Comparison of ENCODE assay signal across 8 mouse cellular contexts in the genomic region with DNA sequence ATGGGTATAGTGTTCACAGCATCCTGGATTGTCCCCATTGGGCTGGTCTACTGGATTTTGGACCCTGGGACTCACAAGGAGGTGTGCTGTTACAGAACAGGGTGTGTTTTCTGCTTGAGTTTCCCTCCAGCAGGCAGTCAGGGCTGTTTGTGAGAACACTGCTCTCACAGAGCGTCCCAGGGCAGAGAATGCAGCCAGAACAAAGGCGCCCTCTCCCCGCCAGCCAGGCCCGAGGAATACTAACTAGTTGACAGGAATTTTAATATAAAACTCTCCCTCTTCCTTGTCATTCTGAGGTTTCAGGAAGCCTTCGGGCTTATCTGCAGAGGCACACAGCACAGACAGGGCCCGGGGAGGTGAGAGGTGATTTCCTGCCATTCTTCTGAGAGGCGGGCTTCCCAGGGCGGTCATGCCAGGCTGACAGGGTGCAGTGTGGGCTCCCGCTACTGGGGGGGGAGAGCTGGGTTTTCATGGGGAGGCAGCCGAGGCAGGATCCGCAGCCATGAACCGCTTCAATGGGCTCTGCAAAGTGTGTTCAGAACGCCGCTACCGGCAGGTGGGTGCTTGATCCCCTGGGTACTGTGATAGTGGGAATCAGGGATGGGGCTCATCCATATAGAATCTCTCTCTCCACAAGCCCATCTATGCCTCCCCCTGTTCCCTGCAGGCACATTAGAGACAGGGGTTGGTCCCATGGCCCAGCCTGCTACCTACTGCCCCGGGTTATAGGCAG. TPM values are rescaled to one million over a fixed set of nuclear protein-coding genes. Genes with fewer than 3 reads are reported as not detected.
A peak's percentile ranks its signal among the peaks of the same experiment; 100 is the strongest.
DNase-seq lines count a peak whose midpoint lies in the region; ATAC-seq lines count a peak whose summit lies in the region.

No protein-coding gene starts in this region.

- no peak for ATAC-seq in megakaryocyte, adult 5-6 weeks (ENCODE audit: poor library complexity, severe bottlenecking)
- ATAC-seq in forebrain, embryonic 13.5 days: peak; percentile 72
- peak; percentile 63 for ATAC-seq in hindbrain, embryonic 13.5 days (ENCODE audit: low FRiP score)
- no peak for ATAC-seq in limb, embryonic 13.5 days (ENCODE audit: low FRiP score, low read depth)
- ATAC-seq in midbrain, embryonic 15.5 days (replicated peaks): peak; percentile 72

- H3K27me3 ChIP-seq in megakaryocyte, embryonic 14.5 days (replicated peaks): peaks cover 67% of the 10 kb centered on the region
- H3K27me3 ChIP-seq in forebrain, embryonic 13.5 days: no peaks in the 10 kb centered on the region
- no peaks in the 10 kb centered on the region for H3K27me3 ChIP-seq in hindbrain, embryonic 13.5 days
- H3K27me3 ChIP-seq in limb, embryonic 13.5 days: no peaks in the 10 kb centered on the region
- H3K27me3 ChIP-seq in midbrain, embryonic 15.5 days (replicated peaks): no peaks in the 10 kb centered on the region

- H3K4me2 ChIP-seq in forebrain, embryonic 13.5 days: peak overlapping the region; percentile 46
- H3K4me2 ChIP-seq in hindbrain, embryonic 13.5 days: peak overlapping the region; percentile 40
- H3K4me2 ChIP-seq in limb, embryonic 13.5 days (replicated peaks): no peak overlapping the region
- peak overlapping the region; percentile 33 for H3K4me2 ChIP-seq in midbrain, embryonic 15.5 days

- WGBS in forebrain, embryonic 13.5 days: 15% methylated on average over 16 of the region's 16 CpGs
- WGBS in hindbrain, embryonic 13.5 days: 12% methylated on average over 16 of the region's 16 CpGs
- 46% methylated on average over 16 of the region's 16 CpGs for WGBS in limb, embryonic 13.5 days
- 9% methylated on average over 16 of the region's 16 CpGs for WGBS in midbrain, embryonic 15.5 days

- peak overlapping the region; percentile 75 for H3K27ac ChIP-seq in forebrain, embryonic 13.5 days
- H3K27ac ChIP-seq in hindbrain, embryonic 13.5 days: peak overlapping the region; percentile 89
- H3K27ac ChIP-seq in limb, embryonic 13.5 days: peak overlapping the region; percentile 33; the same call in 1 of the 2 replicates
- peak overlapping the region; percentile 69 for H3K27ac ChIP-seq in midbrain, embryonic 15.5 days

- H3K9ac ChIP-seq in forebrain, embryonic 13.5 days: peak overlapping the region; percentile 54
- peak overlapping the region; percentile 62 for H3K9ac ChIP-seq in hindbrain, embryonic 13.5 days
- H3K9ac ChIP-seq in limb, embryonic 13.5 days: 0 out of 2 replicates have a peak overlapping the region, but pooled peaks have one; percentile 35
- peak overlapping the region; percentile 6; the same call in 1 of the 2 replicates for H3K9ac ChIP-seq in midbrain, embryonic 15.5 days

- peaks cover 15% of the 10 kb centered on the region for H3K4me1 ChIP-seq in megakaryocyte, embryonic 14.5 days
- H3K4me1 ChIP-seq in forebrain, embryonic 13.5 days: peaks cover 44% of the 10 kb centered on the region
- H3K4me1 ChIP-seq in hindbrain, embryonic 13.5 days (replicated peaks): peaks cover 69% of the 10 kb centered on the region
- H3K4me1 ChIP-seq in limb, embryonic 13.5 days: peaks cover 38% of the 10 kb centered on the region
- peaks cover 18% of the 10 kb centered on the region for H3K4me1 ChIP-seq in midbrain, embryonic 15.5 days

- no peaks in the 10 kb centered on the region for H3K36me3 ChIP-seq in megakaryocyte, embryonic 14.5 days (replicated peaks; ENCODE audit: low read length)
- no peaks in the 10 kb centered on the region for H3K36me3 ChIP-seq in forebrain, embryonic 13.5 days (ENCODE audit: poor library complexity, severe bottlenecking)
- no peaks in the 10 kb centered on the region for H3K36me3 ChIP-seq in hindbrain, embryonic 13.5 days
- no peaks in the 10 kb centered on the region for H3K36me3 ChIP-seq in limb, embryonic 13.5 days
- H3K36me3 ChIP-seq in midbrain, embryonic 15.5 days (replicated peaks): no peaks in the 10 kb centered on the region

- no peaks in the 10 kb centered on the region for H3K9me3 ChIP-seq in megakaryocyte, embryonic 14.5 days
- H3K9me3 ChIP-seq in forebrain, embryonic 13.5 days (replicated peaks): no peaks in the 10 kb centered on the region
- H3K9me3 ChIP-seq in hindbrain, embryonic 13.5 days: no peaks in the 10 kb centered on the region
- no peaks in the 10 kb centered on the region for H3K9me3 ChIP-seq in limb, embryonic 13.5 days
- H3K9me3 ChIP-seq in midbrain, embryonic 15.5 days: no peaks in the 10 kb centered on the region

- DNase-seq in embryo, embryonic 10.5 days (ENCODE audit: low spot score): no peak
- DNase-seq in gastrocnemius, adult 8-10 months (ENCODE audit: low spot score in 2 of 2): no peak

- peak overlapping the region; percentile 47 for H3K4me3 ChIP-seq in megakaryocyte, embryonic 14.5 days (replicated peaks)
- H3K4me3 ChIP-seq in forebrain, embryonic 13.5 days: peak overlapping the region; percentile 14; the same call in 1 of the 2 replicates
- peak overlapping the region; percentile 25 for H3K4me3 ChIP-seq in hindbrain, embryonic 13.5 days
- 0 out of 2 replicates have a peak overlapping the region, but pooled peaks have one; percentile 3 for H3K4me3 ChIP-seq in limb, embryonic 13.5 days
- H3K4me3 ChIP-seq in midbrain, embryonic 15.5 days: peak overlapping the region; percentile 15

RNA-seq across cellular contexts. Expression of gene Rgs3, which starts 59.8 kb away (rescaled TPM):
- polyA plus RNA-seq in megakaryocyte, embryonic 14.5 days (2012; ENCODE audit: insufficient read depth, low replicate concordance): 6.4 and 10.5 TPM in 2 replicates
- total RNA-seq in megakaryocyte, adult 5-6 weeks (2015): 45.0 and 51.3 TPM in 2 replicates
- total RNA-seq in megakaryocyte, adult 5-6 weeks (2017): 46.1 and 69.8 TPM in 2 replicates
- 49.0 and 56.6 TPM in 2 replicates for polyA plus RNA-seq in forebrain, embryonic 13.5 days (2015; fragmentation: Nextera tagmentation; extraction: Ambion mirVana)
- 65.3 and 71.0 TPM in 2 replicates for polyA plus RNA-seq in hindbrain, embryonic 13.5 days (2015; fragmentation: Nextera tagmentation; extraction: Ambion mirVana)
- 50.3 and 52.8 TPM in 2 replicates for polyA plus RNA-seq in limb, embryonic 13.5 days (2015; fragmentation: Nextera tagmentation; extraction: Ambion mirVana)
- 76.6 and 80.1 TPM in 2 replicates for polyA plus RNA-seq in midbrain, embryonic 15.5 days (2015; fragmentation: Nextera tagmentation; extraction: Ambion mirVana)
- 1 to 10 TPM; 4.3 to 7.5 (median 5.9) TPM for total RNA-seq in gastrocnemius, adult 8-10 months (2022)

Comparison
In these comparisons a context has a peak if more than half of its experiments do, and no peak if none do; other contexts are left out.
1. ATAC-seq: peak in forebrain, embryonic 13.5 days (single experiment), hindbrain, embryonic 13.5 days (single experiment) and midbrain, embryonic 15.5 days (single experiment); none in megakaryocyte, adult 5-6 weeks (single experiment) and limb, embryonic 13.5 days (single experiment).
2. H3K27ac ChIP-seq: peak in every context shown above with its lines; median percentile 89 in hindbrain, embryonic 13.5 days; 75 in forebrain, embryonic 13.5 days; 69 in midbrain, embryonic 15.5 days; 33 in limb, embryonic 13.5 days.
3. H3K9ac ChIP-seq: peak in every context shown above with its lines; median percentile 62 in hindbrain, embryonic 13.5 days; 54 in forebrain, embryonic 13.5 days; 35 in limb, embryonic 13.5 days; 6 in midbrain, embryonic 15.5 days.
4. Peak in every context shown above with its lines, with median percentiles within 50 percentile points of each other: H3K4me3 ChIP-seq.